Mouse (Mus musculus) kidney, embryonic 14.5 days (tissue): ENCODE results near the gene Ntrk2. TPM values are rescaled to one million over a fixed set of nuclear protein-coding genes. Genes with fewer than 3 reads are reported as not detected.

Source experiments
- ATAC-seq: fragments of 200-750 bp; cut with Nextera tagmentation; 2 replicates; pipeline ENCODE4 v1.8.0; 2017; ENCODE audit warnings: moderate number of reproducible peaks, mild to moderate bottlenecking, moderate TSS enrichment, moderate library complexity; ENCODE audit not compliant: low FRiP score, low TSS enrichment
- H3K27ac ChIP-seq: fragments of 300-500 bp; sonication (generic); 2 replicates; pipeline ENCODE4 v1.5.1; 2014; ENCODE audit warnings: low read depth, mild to moderate bottlenecking, low read length, moderate library complexity, mixed read lengths
- H3K27me3 ChIP-seq: fragments of 300-500 bp; sonication (generic); 2 replicates; pipeline ENCODE4 v1.6.1; 2014; ENCODE audit warnings: mild to moderate bottlenecking, low read length; ENCODE audit not compliant: control insufficient read depth, insufficient read depth
- H3K36me3 ChIP-seq: fragments of 300-500 bp; sonication (generic); 2 replicates; pipeline ENCODE4 v1.6.1; 2014; ENCODE audit warnings: low read length, mixed read lengths; ENCODE audit not compliant: control insufficient read depth, insufficient read depth
- H3K4me1 ChIP-seq: fragments of 300-500 bp; sonication (generic); 2 replicates; pipeline ENCODE4 v1.6.1; 2014; ENCODE audit warnings: low read length, mixed read lengths; ENCODE audit not compliant: control insufficient read depth, insufficient read depth
- H3K4me2 ChIP-seq: fragments of 300-500 bp; sonication (generic); replicated peaks from 2 replicates; pipeline ENCODE4 v1.6.1; 2014; ENCODE audit warnings: low read depth, mild to moderate bottlenecking, low read length
- H3K4me3 ChIP-seq: fragments of 300-500 bp; sonication (generic); 2 replicates; pipeline ENCODE4 v1.5.1; 2014; ENCODE audit warnings: mild to moderate bottlenecking, low read length
- H3K9ac ChIP-seq: fragments of 300-500 bp; sonication (generic); 2 replicates; pipeline ENCODE4 v1.6.1; 2014; ENCODE audit warnings: low read depth, mild to moderate bottlenecking, low read length, moderate library complexity
- H3K9me3 ChIP-seq: fragments of 300-500 bp; sonication (generic); 2 replicates; pipeline ENCODE4 v1.6.1; 2016; ENCODE audit warnings: low read length; ENCODE audit not compliant: control insufficient read depth
- WGBS: fragments of 180-500 bp; shearing (Covaris S2); extraction: QIAGEN DNeasy Blood & Tissue Kit; methylation state at CpG from one replicate; pipeline ENCODE4 v1.1.7; 2014; 5-methylcytosine and 5-hydroxymethylcytosine counted together
- polyA plus RNA-seq: library from polyadenylated mRNA; unstranded; fragments of >200 nt; fragmentation: Nextera tagmentation; extraction: Ambion mirVana; gene quantifications from 2 replicates; pipeline ENCODE4 v1.2.1, GENCODE M21; 2014

Ntrk2 gene
- polyA plus RNA-seq, 1 experiment from 2014 or later, result 5.6 TPM

- Histone ChIP-seq H3K4me3 (no peak overlapping the region), H3K4me2 (no peak overlapping the region), H3K36me3 (no peaks in the 10 kb centered on the region), H3K9me3 (no peaks in the 10 kb centered on the region), H3K9ac (no peak overlapping the region), H3K27ac (no peak overlapping the region), H3K4me1 (no peaks in the 10 kb centered on the region), H3K27me3 (no peaks in the 10 kb centered on the region)
- 67% methylated on average over 21 of the region's 21 CpGs for WGBS
- ATAC-seq, result no peak
Observed at GRCm38 (mm10) chr13:59145677-59146555, 339.5 kb downstream of the Ntrk2 start.

DNA sequence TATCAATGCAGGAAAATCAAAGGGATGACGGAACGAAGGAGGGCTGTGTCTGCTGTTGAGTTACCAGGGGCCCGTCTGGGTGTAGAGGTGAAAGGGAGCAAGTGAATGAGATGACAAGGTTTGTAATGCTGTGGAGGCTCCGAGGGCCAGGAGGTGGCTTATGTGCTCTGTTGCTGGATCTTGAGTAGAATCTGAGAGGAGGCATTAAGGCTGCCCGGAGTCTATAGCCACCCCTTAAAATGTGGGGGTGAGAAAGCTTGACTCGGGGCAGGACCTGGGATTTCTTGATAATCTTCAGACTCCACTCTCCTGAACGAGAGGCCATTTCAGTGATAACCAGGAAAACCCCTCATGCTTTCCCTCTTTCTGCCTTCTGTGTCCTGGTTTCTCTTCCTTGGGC, 340.2 kb downstream of the Ntrk2 start:
- Histone ChIP-seq H3K9me3 (no peaks in the 10 kb centered on the region), H3K4me2 (no peak overlapping the region), H3K9ac (no peak overlapping the region), H3K4me1 (no peaks in the 10 kb centered on the region), H3K27me3 (no peaks in the 10 kb centered on the region), H3K36me3 (no peaks in the 10 kb centered on the region), H3K4me3 (no peak overlapping the region), H3K27ac (no peak overlapping the region)
- no peak for ATAC-seq
- WGBS, result 94% methylated on average over 7 of the region's 7 CpGs

- H3K36me3 ChIP-seq, result no peaks in the 10 kb centered on the region
- no peak overlapping the region for H3K4me2 ChIP-seq
- ATAC-seq, result no peak
- H3K9ac ChIP-seq, result no peak overlapping the region
- no peak overlapping the region for H3K27ac ChIP-seq
- H3K4me1 ChIP-seq, result no peaks in the 10 kb centered on the region
- 53% methylated on average over 4 of the region's 4 CpGs for WGBS
- H3K4me3 ChIP-seq, result no peak overlapping the region
- H3K27me3 ChIP-seq, result no peaks in the 10 kb centered on the region
- H3K9me3 ChIP-seq, result no peaks in the 10 kb centered on the region
Observed at GRCm38 (mm10) chr13:59147976-59148375, 341.6 kb downstream of the Ntrk2 start.

GRCm38 (mm10) chr13:59148793-59149192, 342.4 kb downstream of the Ntrk2 start:
- Histone ChIP-seq H3K4me1 (no peaks in the 10 kb centered on the region), H3K27me3 (no peaks in the 10 kb centered on the region), H3K36me3 (no peaks in the 10 kb centered on the region), H3K4me2 (no peak overlapping the region), H3K9me3 (no peaks in the 10 kb centered on the region), H3K9ac (no peak overlapping the region), H3K27ac (no peak overlapping the region), H3K4me3 (no peak overlapping the region)
- ATAC-seq, result no peak
- 87% methylated on average over 10 of the region's 10 CpGs for WGBS

DNA sequence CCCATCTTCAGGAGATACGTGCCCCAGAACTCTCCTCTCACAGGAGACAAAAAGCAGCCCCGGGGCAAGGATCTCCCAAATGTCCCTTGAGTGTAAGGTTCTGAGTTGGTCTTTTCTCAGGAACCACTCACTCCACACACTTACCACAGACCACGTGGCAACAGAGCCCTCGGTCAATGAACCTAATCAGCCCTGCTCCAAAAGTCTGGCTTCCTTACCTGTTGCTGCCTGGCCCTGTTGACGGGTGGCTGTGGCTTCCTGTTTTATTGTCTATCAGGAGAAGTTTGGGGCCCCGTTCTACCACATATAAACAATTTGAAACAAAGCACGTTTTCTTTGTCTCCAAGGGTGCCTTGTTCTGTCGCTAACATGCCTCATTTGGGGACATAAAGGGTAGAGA, 357.6 kb downstream of the Ntrk2 start:
- Histone ChIP-seq H3K36me3 (no peaks in the 10 kb centered on the region), H3K4me2 (no peak overlapping the region), H3K4me3 (no peak overlapping the region), H3K9me3 (no peaks in the 10 kb centered on the region), H3K27me3 (no peaks in the 10 kb centered on the region), H3K27ac (no peak overlapping the region), H3K9ac (no peak overlapping the region), H3K4me1 (no peaks in the 10 kb centered on the region)
- WGBS, result 79% methylated on average over 8 of the region's 8 CpGs
- no peak for ATAC-seq

DNA sequence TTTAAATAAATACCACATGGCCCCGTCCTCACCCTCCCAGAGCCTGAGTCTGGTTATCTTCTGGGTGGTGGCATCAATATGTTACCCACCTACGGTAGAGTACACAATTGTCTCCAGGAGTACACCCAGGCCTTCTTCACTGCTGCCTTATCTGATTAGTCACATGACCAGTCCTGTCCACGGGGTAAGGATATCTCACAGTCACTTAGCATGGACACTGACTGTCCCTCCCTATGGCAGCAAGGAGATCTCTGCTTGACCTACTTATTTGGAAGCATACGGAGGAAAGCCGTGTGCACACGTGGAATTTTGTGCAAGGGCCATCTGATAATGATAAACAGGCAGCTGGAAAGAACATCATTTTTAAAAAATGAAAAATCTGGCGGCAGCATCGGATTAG, 367.5 kb downstream of the Ntrk2 start:
- Histone ChIP-seq H3K27me3 (no peaks in the 10 kb centered on the region), H3K4me1 (no peaks in the 10 kb centered on the region), H3K9ac (no peak overlapping the region), H3K9me3 (no peaks in the 10 kb centered on the region), H3K4me3 (no peak overlapping the region), H3K27ac (no peak overlapping the region), H3K4me2 (no peak overlapping the region), H3K36me3 (no peaks in the 10 kb centered on the region)
- WGBS, result 84% methylated on average over 8 of the region's 8 CpGs
- no peak for ATAC-seq

DNA sequence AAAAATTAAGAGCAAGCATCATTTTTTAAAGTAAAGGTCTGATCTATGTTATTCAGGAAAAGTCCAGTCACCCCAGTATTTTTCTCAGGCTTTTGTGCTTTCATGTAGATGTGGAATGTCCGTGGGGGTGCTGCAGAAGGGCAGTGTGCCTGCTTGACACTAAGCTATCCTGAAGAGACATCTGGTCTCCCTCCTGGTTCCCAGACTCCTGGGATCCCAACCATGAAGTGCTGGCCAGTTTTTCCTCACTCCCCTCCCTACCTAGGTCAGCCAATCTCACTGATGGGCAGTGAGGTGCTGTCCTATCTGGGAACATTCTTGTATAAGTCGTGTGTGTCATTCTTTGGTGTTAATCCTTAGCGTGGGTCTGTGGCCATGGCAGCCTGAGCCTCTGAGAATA, 369.7 kb downstream of the Ntrk2 start:
- Histone ChIP-seq H3K9me3 (no peaks in the 10 kb centered on the region), H3K36me3 (no peaks in the 10 kb centered on the region), H3K27ac (peak overlapping the region; percentile 80), H3K4me1 (no peaks in the 10 kb centered on the region), H3K9ac (no peak overlapping the region), H3K4me3 (no peak overlapping the region), H3K27me3 (no peaks in the 10 kb centered on the region), H3K4me2 (no peak overlapping the region)
- ATAC-seq, result no peak
- WGBS, result 73% methylated on average over 3 of the region's 3 CpGs

- no peak overlapping the region for H3K9ac ChIP-seq
- no peak overlapping the region for H3K4me2 ChIP-seq
- no peaks in the 10 kb centered on the region for H3K9me3 ChIP-seq
- H3K4me1 ChIP-seq, result 0 out of 2 replicates have a peak, but pooled peaks cover 3% of the 10 kb centered on the region
- H3K36me3 ChIP-seq, result no peaks in the 10 kb centered on the region
- ATAC-seq, result peak; percentile 66
- peak overlapping the region; percentile 80 for H3K27ac ChIP-seq
- H3K27me3 ChIP-seq, result no peaks in the 10 kb centered on the region
- H3K4me3 ChIP-seq, result no peak overlapping the region
- WGBS, result 62% methylated on average over 9 of the region's 9 CpGs
Observed at GRCm38 (mm10) chr13:59176485-59176884, 370.1 kb downstream of the Ntrk2 start.

- Histone ChIP-seq H3K27me3 (no peaks in the 10 kb centered on the region), H3K9ac (no peak overlapping the region), H3K4me2 (no peak overlapping the region), H3K4me1 (0 out of 2 replicates have a peak, but pooled peaks cover 3% of the 10 kb centered on the region), H3K4me3 (no peak overlapping the region), H3K9me3 (no peaks in the 10 kb centered on the region), H3K36me3 (no peaks in the 10 kb centered on the region), H3K27ac (peak overlapping the region; percentile 83; the same call in 1 of the 2 replicates)
- ATAC-seq, result peak; percentile 68
- WGBS, result 41% methylated on average over 9 of the region's 9 CpGs
Observed at GRCm38 (mm10) chr13:59177003-59177402, 370.6 kb downstream of the Ntrk2 start.
